Mouse (Mus musculus) lung, adult 2 months (tissue): ENCODE results near the gene Hist1h4j.

Source experiments
- CTCF ChIP-seq: fragments of 200-500 bp; IDR thresholded peaks from 2 replicates; pipeline ENCODE4 v1.5.1; 2011; ENCODE audit warnings: mild to moderate bottlenecking, low read length, control low read depth; ENCODE audit not compliant: insufficient read depth
- POLR2A ChIP-seq: fragments of 200-500 bp; IDR thresholded peaks from 2 replicates; pipeline ENCODE4 v1.6.1; 2011; ENCODE audit warnings: low read depth, mild to moderate bottlenecking, control low read depth, low read length, borderline replicate concordance; ENCODE audit errors: extremely low read depth

DNA sequence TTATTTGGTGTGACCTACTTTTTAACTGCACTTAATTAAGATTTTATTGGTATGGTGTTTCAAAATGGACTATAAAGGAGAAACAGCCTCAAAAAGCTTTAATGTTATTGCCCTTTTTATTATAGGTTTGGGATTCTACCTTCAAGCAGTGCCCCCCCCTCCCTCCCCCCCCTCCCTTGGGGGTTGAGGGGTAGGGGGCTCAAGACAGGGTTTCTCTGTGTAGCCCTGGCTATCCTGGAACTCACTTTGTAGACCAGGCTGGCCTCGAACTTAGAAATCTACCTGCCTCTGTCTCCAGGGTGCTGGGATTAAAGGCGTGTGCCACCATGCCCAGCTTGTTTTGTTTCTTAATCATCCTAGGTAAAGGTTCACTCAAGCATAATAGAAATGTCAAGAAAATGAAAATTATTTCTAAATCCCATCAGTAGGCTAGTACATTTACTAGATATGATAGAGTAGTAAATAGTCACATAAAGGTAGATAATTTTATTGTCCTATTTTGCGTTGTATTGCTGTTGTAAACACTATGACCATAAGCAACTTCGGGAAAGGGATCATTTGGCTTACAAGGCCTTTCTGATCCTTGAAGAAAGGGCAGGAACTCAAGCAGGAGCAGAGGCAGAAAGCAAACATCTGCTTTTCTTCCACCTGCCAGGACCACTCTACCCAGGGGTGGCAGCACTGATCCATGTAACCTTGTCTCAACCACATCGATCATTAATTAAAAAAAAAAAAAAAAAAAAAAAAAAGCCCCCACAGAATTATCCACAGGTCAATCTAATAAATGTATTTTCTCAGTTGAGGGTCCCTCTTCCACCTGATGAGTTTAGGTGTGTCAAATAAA lies 11.6 kb upstream of the Hist1h4j start:
- TF ChIP-seq POLR2A = no peak
- TF ChIP-seq CTCF = no peak
